Mouse (Mus musculus): ENCODE results near the gene Pnkp. TPM values are rescaled to one million over a fixed set of nuclear protein-coding genes. Genes with fewer than 3 reads are reported as not detected.

The Pnkp gene
- polyA plus RNA-seq, 2 experiments: 14.3 to 15.6 TPM

DNA sequence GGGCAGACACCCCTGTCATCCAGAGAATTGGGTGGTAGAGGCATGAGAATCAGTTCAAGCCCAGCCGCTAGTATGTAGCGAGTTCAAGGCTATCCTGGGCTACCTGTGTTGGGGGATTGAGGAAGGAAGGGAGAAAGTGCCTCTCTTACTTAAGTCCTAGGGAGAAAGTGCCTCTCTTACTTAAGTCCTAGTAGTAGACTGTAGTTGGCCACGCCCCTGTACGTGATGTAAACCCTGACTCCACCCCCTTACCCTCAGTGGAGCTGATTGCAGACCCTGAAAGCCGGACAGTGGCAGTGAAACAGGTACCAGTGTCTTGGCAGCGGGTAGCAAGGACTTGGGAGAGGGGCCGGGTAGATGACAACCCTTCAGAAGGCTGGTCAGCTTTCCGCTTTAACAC lies 966 bp downstream of the Pnkp start:
- H3K9ac ChIP-seq (replicated peaks): peak overlapping the region; percentile 83
- H3K27ac ChIP-seq: peak overlapping the region; percentile 92
- H3K4me2 ChIP-seq (ENCODE audit: low read depth): peak overlapping the region; percentile 83
- H3K36me3 ChIP-seq (replicated peaks; ENCODE audit: control insufficient read depth, insufficient read depth, low read depth): peaks cover 4% of the 10 kb centered on the region; the same call in 1 of the 2 replicates
- no peak for ATAC-seq (ENCODE audit: insufficient read depth)
- DNase-seq (ENCODE audit: low read depth in 3 of 3, low spot score in 3 of 3): peak; percentile 74 to 77 (median 75)
- TF ChIP-seq EP300 (IDR thresholded peaks at IDR 0.05; ENCODE audit: low read depth) (no peak), CTCF (IDR thresholded peaks at IDR 0.05; ENCODE audit: low read depth) (no peak)
- H3K4me1 ChIP-seq (replicated peaks; ENCODE audit: control insufficient read depth in 2 of 2, insufficient read depth in 2 of 2, low read length in 1 of 2): peaks cover 27 to 28% of the 10 kb centered on the region in 2 experiments
- H3K27me3 ChIP-seq (ENCODE audit: control insufficient read depth, insufficient read depth, low read length): no peaks in the 10 kb centered on the region
- H3K9me3 ChIP-seq (ENCODE audit: control insufficient read depth, low read length): no peaks in the 10 kb centered on the region
- 22% methylated on average over 8 of the region's 8 CpGs for WGBS (ENCODE audit: insufficient replicate concordance)
- peak overlapping the region; percentile 89 to 96 for H3K4me3 ChIP-seq (ENCODE audit: insufficient read depth in 1 of 2, low read depth in 2 of 2, low read length in 2 of 2)

GRCm38 (mm10) chr7:44859896-44860295 lies 3.0 kb downstream of the Pnkp start:
- 79% methylated on average over 11 of the region's 11 CpGs for WGBS (ENCODE audit: insufficient replicate concordance)
- no peaks in the 10 kb centered on the region for H3K27me3 ChIP-seq (ENCODE audit: control insufficient read depth, insufficient read depth, low read length)
- H3K36me3 ChIP-seq (replicated peaks; ENCODE audit: control insufficient read depth, insufficient read depth, low read depth): peaks cover 10% of the 10 kb centered on the region
- no peak overlapping the region for H3K4me3 ChIP-seq (ENCODE audit: insufficient read depth in 1 of 2, low read depth in 2 of 2, low read length in 2 of 2)
- no peak overlapping the region for H3K27ac ChIP-seq
- H3K9ac ChIP-seq (replicated peaks): no peak overlapping the region
- ATAC-seq (ENCODE audit: insufficient read depth) (no peak), DNase-seq (ENCODE audit: low read depth in 3 of 3, low spot score in 3 of 3) (no peak)
- H3K4me2 ChIP-seq (ENCODE audit: low read depth): no peak overlapping the region
- peaks cover 22 to 26% of the 10 kb centered on the region in 2 experiments for H3K4me1 ChIP-seq (replicated peaks; ENCODE audit: control insufficient read depth in 2 of 2, insufficient read depth in 2 of 2, low read length in 1 of 2)
- no peaks in the 10 kb centered on the region for H3K9me3 ChIP-seq (ENCODE audit: control insufficient read depth, low read length)
- TF ChIP-seq CTCF (IDR thresholded peaks at IDR 0.05; ENCODE audit: low read depth) (no peak), EP300 (IDR thresholded peaks at IDR 0.05; ENCODE audit: low read depth) (no peak)

GRCm38 (mm10) chr7:44860576-44861428 lies 3.9 kb downstream of the Pnkp start:
- Histone ChIP-seq H3K9ac (replicated peaks) (no peak overlapping the region), H3K4me2 (ENCODE audit: low read depth) (no peak overlapping the region), H3K4me3 (ENCODE audit: insufficient read depth in 1 of 2, low read depth in 2 of 2, low read length in 2 of 2) (no peak overlapping the region), H3K9me3 (ENCODE audit: control insufficient read depth, low read length) (no peaks in the 10 kb centered on the region), H3K4me1 (replicated peaks; ENCODE audit: control insufficient read depth in 2 of 2, insufficient read depth in 2 of 2, low read length in 1 of 2) (peaks cover 13 to 17% of the 10 kb centered on the region in 2 experiments), H3K27me3 (ENCODE audit: control insufficient read depth, insufficient read depth, low read length) (no peaks in the 10 kb centered on the region), H3K36me3 (replicated peaks; ENCODE audit: control insufficient read depth, insufficient read depth, low read depth) (peaks cover 10% of the 10 kb centered on the region), H3K27ac (no peak overlapping the region)
- DNase-seq (ENCODE audit: low read depth in 3 of 3, low spot score in 3 of 3): peak in 1 of 3 experiments; percentile 41
- TF ChIP-seq CTCF (IDR thresholded peaks at IDR 0.05; ENCODE audit: low read depth) (peak; percentile 98), EP300 (IDR thresholded peaks at IDR 0.05; ENCODE audit: low read depth) (no peak)
- 56% methylated on average over 22 of the region's 22 CpGs for WGBS (ENCODE audit: insufficient replicate concordance)
- ATAC-seq (ENCODE audit: insufficient read depth): no peak

DNA sequence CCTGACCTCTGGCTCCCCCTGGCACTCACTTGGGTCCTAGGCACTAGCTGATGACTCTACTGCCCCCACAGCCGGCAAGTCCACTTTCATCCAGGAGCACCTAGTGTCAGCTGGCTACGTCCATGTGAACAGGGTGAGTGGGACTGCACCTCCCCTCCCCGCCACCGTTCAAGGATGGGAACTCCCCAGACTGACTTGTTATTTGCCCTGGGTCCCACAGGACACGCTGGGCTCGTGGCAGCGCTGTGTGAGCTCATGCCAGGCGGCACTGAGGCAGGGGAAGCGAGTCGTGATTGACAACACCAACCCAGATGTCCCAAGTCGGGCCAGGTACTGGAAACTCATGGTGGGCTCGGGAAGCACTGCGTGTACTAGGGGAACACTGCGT lies 4.5 kb downstream of the Pnkp start:
- no peak overlapping the region for H3K4me2 ChIP-seq (ENCODE audit: low read depth)
- no peaks in the 10 kb centered on the region for H3K27me3 ChIP-seq (ENCODE audit: control insufficient read depth, insufficient read depth, low read length)
- H3K36me3 ChIP-seq (replicated peaks; ENCODE audit: control insufficient read depth, insufficient read depth, low read depth): peaks cover 10% of the 10 kb centered on the region
- no peak overlapping the region for H3K27ac ChIP-seq
- no peak for ATAC-seq (ENCODE audit: insufficient read depth)
- no peak overlapping the region for H3K9ac ChIP-seq (replicated peaks)
- H3K4me1 ChIP-seq (replicated peaks; ENCODE audit: control insufficient read depth in 2 of 2, insufficient read depth in 2 of 2, low read length in 1 of 2): peaks cover 7 to 16% of the 10 kb centered on the region in 2 experiments
- no peak for DNase-seq (ENCODE audit: low read depth in 3 of 3, low spot score in 3 of 3)
- H3K9me3 ChIP-seq (ENCODE audit: control insufficient read depth, low read length): no peaks in the 10 kb centered on the region
- no peak overlapping the region for H3K4me3 ChIP-seq (ENCODE audit: insufficient read depth in 1 of 2, low read depth in 2 of 2, low read length in 2 of 2)
- TF ChIP-seq EP300 (IDR thresholded peaks at IDR 0.05; ENCODE audit: low read depth) (no peak), CTCF (IDR thresholded peaks at IDR 0.05; ENCODE audit: low read depth) (no peak)
- 85% methylated on average over 14 of the region's 14 CpGs for WGBS (ENCODE audit: insufficient replicate concordance)

- TF ChIP-seq CTCF (IDR thresholded peaks at IDR 0.05; ENCODE audit: low read depth): no peak
- TF ChIP-seq EP300 (IDR thresholded peaks at IDR 0.05; ENCODE audit: low read depth): no peak
- Histone ChIP-seq H3K27ac (no peak overlapping the region), H3K9ac (replicated peaks) (no peak overlapping the region), H3K27me3 (ENCODE audit: control insufficient read depth, insufficient read depth, low read length) (no peaks in the 10 kb centered on the region), H3K36me3 (replicated peaks; ENCODE audit: control insufficient read depth, insufficient read depth, low read depth) (peaks cover 10% of the 10 kb centered on the region), H3K4me2 (ENCODE audit: low read depth) (no peak overlapping the region), H3K4me1 (replicated peaks; ENCODE audit: control insufficient read depth in 2 of 2, insufficient read depth in 2 of 2, low read length in 1 of 2) (peaks cover 9 to 17% of the 10 kb centered on the region in 2 experiments), H3K9me3 (ENCODE audit: control insufficient read depth, low read length) (no peaks in the 10 kb centered on the region), H3K4me3 (ENCODE audit: insufficient read depth in 1 of 2, low read depth in 2 of 2, low read length in 2 of 2) (no peak overlapping the region)
- 91% methylated on average over 8 of the region's 8 CpGs for WGBS (ENCODE audit: insufficient replicate concordance)
- DNase-seq (ENCODE audit: low read depth in 3 of 3, low spot score in 3 of 3) (no peak), ATAC-seq (ENCODE audit: insufficient read depth) (no peak)
These were observed 5.5 kb downstream of the Pnkp start for GRCm38 (mm10) chr7:44862434-44862833.

Measured in liver, embryonic 14.5 days (tissue).